Mouse (Mus musculus) heart, postnatal 25 days (tissue): ENCODE measurements at regions not wholly inside any gene's neighbourhood (a gene's known extent, or its start where the extent isn't known, plus 50 kb on each side); places are given as distances from the start of the nearest gene placed in this dataset.

Experiments
- DNase-seq: peaks from one replicate; pipeline ENCODE4 v3.0.0; 2022; ENCODE audit warnings: low spot score
- intact Hi-C: fragments of 180-260 bp; cut with DNase I; formaldehyde crosslinking; loops from one replicate; pipeline ENCODE4 v1.15.1; 2025

GRCm38 (mm10) chr1:97555565-97555955 lies 106.3 kb downstream of the D1Ertd622e start:
- DNase-seq: no peak
- intact Hi-C loops: no loop called here

- intact Hi-C loops: no loop called here
- DNase-seq: no peak
These were observed 106.8 kb downstream of the D1Ertd622e start for GRCm38 (mm10) chr1:97554936-97555564.

GRCm38 (mm10) chr1:97553485-97554474 lies 108.1 kb downstream of the D1Ertd622e start:
- DNase-seq: no peak
- intact Hi-C loops: no loop called here

GRCm38 (mm10) chr1:97552886-97553285 lies 109.0 kb downstream of the D1Ertd622e start:
- intact Hi-C loops: no loop called here
- no peak for DNase-seq

GRCm38 (mm10) chr1:97541162-97541493 lies 120.7 kb downstream of the D1Ertd622e start:
- intact Hi-C loops: no loop called here
- DNase-seq: no peak

GRCm38 (mm10) chr1:97540291-97541161 lies 121.3 kb downstream of the D1Ertd622e start:
- no peak for DNase-seq
- intact Hi-C loops: no loop called here

GRCm38 (mm10) chr1:97496915-97497314 lies 165.0 kb downstream of the D1Ertd622e start:
- intact Hi-C loops: loop anchor here (1.0 kb wide), 1 partner anchor 192 kb away; no protein-coding TSS in a partner anchor
- DNase-seq: no peak

- no peak for DNase-seq
- intact Hi-C loops: no loop called here
These were observed 182.0 kb downstream of the D1Ertd622e start for GRCm38 (mm10) chr1:97479921-97480320.
